Mouse (Mus musculus) ES-Bruce4 (cell line): ENCODE measurements at regions not wholly inside any gene's neighbourhood (a gene's known extent, or its start where the extent isn't known, plus 50 kb on each side); places are given as distances from the start of the nearest gene placed in this dataset.

Source experiments
- H3K27ac ChIP-seq: 2 replicates; pipeline ENCODE4 v1.5.1; 2012; ENCODE audit warnings: low read length, inconsistent platforms; ENCODE audit not compliant: insufficient read depth
- H3K27me3 ChIP-seq: 2 replicates; pipeline ENCODE4 v1.6.1; 2012; ENCODE audit warnings: mild to moderate bottlenecking, low read length, inconsistent platforms; ENCODE audit not compliant: control insufficient read depth, poor library complexity, insufficient read depth, severe bottlenecking
- H3K36me3 ChIP-seq: 2 replicates; pipeline ENCODE4 v1.6.1; 2012; ENCODE audit warnings: inconsistent platforms, mild to moderate bottlenecking, low read length, moderate library complexity; ENCODE audit not compliant: control insufficient read depth, poor library complexity, insufficient read depth, severe bottlenecking
- H3K4me1 ChIP-seq: one replicate; pipeline ENCODE4 v1.8.1; 2011; ENCODE audit warnings: low read length; ENCODE audit not compliant: control insufficient read depth, insufficient read depth
- H3K4me3 ChIP-seq: 2 replicates; pipeline ENCODE4 v1.5.1; 2011; ENCODE audit warnings: low read depth, mild to moderate bottlenecking, low read length
- H3K9ac ChIP-seq: 2 replicates; pipeline ENCODE4 v1.6.1; 2012; ENCODE audit warnings: low read depth, mild to moderate bottlenecking, inconsistent platforms; ENCODE audit not compliant: poor library complexity, severe bottlenecking
- H3K9me3 ChIP-seq: replicated peaks from 2 replicates; pipeline ENCODE4 v1.6.1; 2012; ENCODE audit warnings: mild to moderate bottlenecking, low read length, inconsistent platforms; ENCODE audit not compliant: control insufficient read depth, poor library complexity, insufficient read depth, severe bottlenecking
- CTCF ChIP-seq: IDR thresholded peaks from one replicate; pipeline ENCODE4 v1.8.1; 2011; ENCODE audit warnings: low read depth, low read length
- EP300 ChIP-seq: IDR thresholded peaks from 2 replicates; pipeline ENCODE4 v1.6.1; 2011; ENCODE audit warnings: low read depth, low read length; ENCODE audit not compliant: insufficient read depth
- POLR2A ChIP-seq: IDR thresholded peaks from one replicate; pipeline ENCODE4 v1.8.1; 2011; ENCODE audit warnings: low read length; ENCODE audit not compliant: insufficient read depth

- Histone ChIP-seq H3K36me3 (no peaks in the 10 kb centered on the region), H3K27me3 (no peaks in the 10 kb centered on the region), H3K4me3 (no peak overlapping the region), H3K9me3 (no peaks in the 10 kb centered on the region), H3K27ac (no peak overlapping the region), H3K4me1 (no peaks in the 10 kb centered on the region), H3K9ac (no peak overlapping the region)
- TF ChIP-seq CTCF (no peak), POLR2A (no peak), EP300 (no peak)
These were observed 160.0 kb downstream of the Fam76b start for GRCm38 (mm10) chr9:13987486-13987885.

GRCm38 (mm10) chr9:13988901-13989300, 161.4 kb downstream of the Fam76b start:
- Histone ChIP-seq H3K36me3 (no peaks in the 10 kb centered on the region), H3K27me3 (no peaks in the 10 kb centered on the region)

GRCm38 (mm10) chr9:13990960-13991359, 163.4 kb downstream of the Fam76b start:
- Histone ChIP-seq H3K9me3 (no peaks in the 10 kb centered on the region), H3K9ac (no peak overlapping the region), H3K4me3 (no peak overlapping the region), H3K36me3 (no peaks in the 10 kb centered on the region), H3K27me3 (no peaks in the 10 kb centered on the region), H3K27ac (no peak overlapping the region), H3K4me1 (no peaks in the 10 kb centered on the region)
- TF ChIP-seq CTCF (no peak), EP300 (no peak)

More at GRCm38 (mm10) chr9:13988901-13989300, 161.4 kb downstream of the Fam76b start:
- Histone ChIP-seq H3K27ac (no peak overlapping the region), H3K4me3 (no peak overlapping the region), H3K9ac (no peak overlapping the region), H3K9me3 (no peaks in the 10 kb centered on the region), H3K4me1 (no peaks in the 10 kb centered on the region)
- TF ChIP-seq POLR2A (no peak), CTCF (no peak), EP300 (no peak)

- H3K4me1 ChIP-seq = no peaks in the 10 kb centered on the region
- TF ChIP-seq CTCF = no peak
- no peak for TF ChIP-seq POLR2A
- no peak for TF ChIP-seq EP300
- no peak overlapping the region for H3K9ac ChIP-seq
- no peak overlapping the region for H3K4me3 ChIP-seq
- no peak overlapping the region for H3K27ac ChIP-seq
- no peaks in the 10 kb centered on the region for H3K9me3 ChIP-seq
- H3K27me3 ChIP-seq = no peaks in the 10 kb centered on the region
- H3K36me3 ChIP-seq = no peaks in the 10 kb centered on the region
These were observed 165.2 kb downstream of the Fam76b start for GRCm38 (mm10) chr9:13992728-13993127.

- Histone ChIP-seq H3K27me3 (no peaks in the 10 kb centered on the region), H3K9ac (no peak overlapping the region), H3K4me3 (no peak overlapping the region), H3K9me3 (peaks cover 3% of the 10 kb centered on the region; the same call in 1 of the 2 replicates), H3K27ac (no peak overlapping the region), H3K36me3 (no peaks in the 10 kb centered on the region), H3K4me1 (no peaks in the 10 kb centered on the region)
- no peak for TF ChIP-seq CTCF
- no peak for TF ChIP-seq POLR2A
These were observed 171.8 kb downstream of the Fam76b start for GRCm38 (mm10) chr9:13999358-13999757.

- no peaks in the 10 kb centered on the region for H3K4me1 ChIP-seq
- peak; percentile 38 for TF ChIP-seq CTCF
- no peak for TF ChIP-seq EP300
- TF ChIP-seq POLR2A = no peak
- H3K9me3 ChIP-seq = peaks cover 3% of the 10 kb centered on the region; the same call in 1 of the 2 replicates
These were observed 174.0 kb downstream of the Fam76b start for GRCm38 (mm10) chr9:14001517-14001916.

More at GRCm38 (mm10) chr9:14001517-14001916, 174.0 kb downstream of the Fam76b start:
- Histone ChIP-seq H3K27me3 (no peaks in the 10 kb centered on the region), H3K36me3 (no peaks in the 10 kb centered on the region), H3K27ac (no peak overlapping the region), H3K9ac (no peak overlapping the region), H3K4me3 (no peak overlapping the region)
